Mouse (Mus musculus) 416B (cell line): ENCODE measurements at regions not wholly inside any gene's neighbourhood (a gene's known extent, or its start where the extent isn't known, plus 50 kb on each side); places are given as distances from the start of the nearest gene placed in this dataset.

Source experiments
- DNase-seq: peaks from one replicate; pipeline ENCODE4 v3.0.0; 2011; ENCODE audit warnings: low read depth

DNA sequence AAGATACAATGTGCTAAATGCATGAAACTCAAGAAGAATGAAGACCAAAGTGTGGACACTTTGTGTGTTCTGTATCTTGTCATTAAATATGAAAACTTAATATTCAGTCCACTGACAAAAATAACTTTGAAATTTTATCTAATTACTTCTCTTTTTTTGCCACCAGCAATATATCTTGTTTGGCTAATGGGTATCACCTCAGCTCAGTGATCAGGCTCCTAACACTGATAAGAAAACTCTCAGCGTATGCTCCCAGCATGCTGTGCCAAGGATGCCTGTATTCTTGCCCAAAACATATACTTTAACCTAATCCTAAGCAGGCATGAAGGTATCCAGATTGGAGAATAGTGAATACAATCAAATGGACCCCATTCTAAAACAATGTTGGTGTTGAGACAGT is 53.3 kb upstream of the Ptpn12 start:
- no peak for DNase-seq

DNA sequence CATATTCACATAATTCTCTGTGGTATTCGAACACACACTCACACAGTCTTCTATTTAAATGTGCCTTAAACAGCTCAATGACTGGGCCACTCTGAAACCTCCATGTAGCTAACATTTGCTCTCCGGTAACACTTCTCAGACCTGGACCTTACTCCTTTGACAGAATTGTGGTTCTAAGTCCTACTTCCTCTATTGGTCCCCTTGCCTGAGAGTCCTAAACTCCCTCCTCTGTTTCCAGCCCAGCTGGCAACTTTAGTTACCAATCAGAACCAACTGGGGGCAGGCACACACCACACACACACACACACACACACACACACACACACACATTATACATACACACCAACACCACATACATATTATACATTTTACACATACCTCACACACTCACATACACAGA is 57.7 kb upstream of the Ptpn12 start:
- DNase-seq: peak; percentile 11

DNA sequence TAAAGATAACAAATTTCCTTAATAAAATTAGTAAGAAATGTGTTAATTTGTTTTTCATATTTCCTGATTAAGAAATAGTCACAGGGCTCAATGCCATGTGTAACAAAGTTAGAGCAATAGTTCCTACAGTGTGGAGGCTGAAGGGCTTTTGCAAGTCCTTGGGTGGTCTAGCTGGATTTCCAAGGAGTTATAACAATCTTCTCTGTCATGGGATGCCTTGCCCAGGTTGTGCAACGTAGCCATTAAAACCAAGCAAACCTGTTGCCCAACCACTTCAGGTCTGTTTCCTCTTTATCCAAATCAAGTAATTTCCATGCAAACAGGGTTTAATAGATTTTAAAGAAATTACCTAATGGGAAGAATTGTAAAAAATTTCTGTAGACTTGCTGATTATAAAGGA is 59.8 kb upstream of the Ptpn12 start:
- DNase-seq: no peak

DNA sequence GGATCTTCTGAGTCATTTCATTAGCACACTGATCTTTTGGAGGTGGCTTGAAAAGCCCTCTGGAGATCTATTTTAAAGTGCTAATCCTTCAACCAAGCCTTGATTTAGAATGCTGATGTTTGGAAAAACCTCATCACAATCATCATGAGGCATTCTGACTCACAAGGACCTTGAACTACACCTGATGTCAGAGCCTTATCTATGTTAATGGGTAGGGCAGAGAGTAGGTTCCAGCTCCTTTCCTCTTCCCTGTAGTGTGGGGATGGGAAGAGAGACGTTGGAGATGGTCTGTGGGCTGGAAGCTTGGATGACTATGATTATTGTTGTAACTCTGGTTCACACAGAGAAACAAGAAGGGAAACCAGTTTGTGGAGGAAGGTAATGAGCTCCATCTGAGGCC is 63.0 kb upstream of the Gsap start:
- no peak for DNase-seq

DNA sequence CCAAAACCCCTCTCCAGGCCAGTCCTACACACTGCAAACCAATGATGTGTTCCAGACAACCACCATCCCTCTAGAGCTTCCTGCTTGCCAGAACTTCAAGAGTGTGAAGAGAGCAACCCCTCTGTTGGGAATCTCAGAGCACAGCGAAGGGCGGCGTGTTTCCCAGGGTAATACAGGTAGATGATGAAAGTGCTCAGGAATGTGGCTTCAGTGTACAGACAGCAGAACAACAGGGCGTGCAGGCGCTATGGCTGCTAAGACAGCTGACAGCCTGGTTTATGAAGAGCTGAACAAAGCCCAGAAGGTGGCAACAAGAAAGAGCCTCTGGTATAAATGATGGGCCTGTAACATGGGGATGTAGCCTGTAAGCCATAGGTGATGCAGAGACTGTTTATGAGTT is 61.0 kb upstream of the Gsap start:
- DNase-seq: no peak

DNA sequence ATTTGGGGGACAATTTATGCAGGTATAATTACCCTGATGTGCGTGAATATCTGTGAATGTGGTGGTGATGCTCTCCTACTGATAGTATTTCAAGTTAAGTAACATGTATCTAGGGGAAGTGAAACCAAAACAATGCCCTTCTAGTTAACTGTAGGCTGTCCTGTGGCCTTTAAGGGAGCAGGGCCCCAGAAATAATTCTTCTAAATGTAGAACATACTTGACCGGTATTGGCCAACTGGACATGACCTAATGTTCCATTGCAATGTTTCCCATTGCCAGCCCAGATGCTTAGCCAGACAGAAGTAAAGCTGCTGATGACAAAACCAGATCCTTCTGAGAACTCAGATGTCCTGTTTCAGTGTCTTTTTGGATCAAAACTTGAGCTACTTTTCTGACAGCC is 54.9 kb upstream of the Gsap start:
- DNase-seq: peak; percentile 11

DNA sequence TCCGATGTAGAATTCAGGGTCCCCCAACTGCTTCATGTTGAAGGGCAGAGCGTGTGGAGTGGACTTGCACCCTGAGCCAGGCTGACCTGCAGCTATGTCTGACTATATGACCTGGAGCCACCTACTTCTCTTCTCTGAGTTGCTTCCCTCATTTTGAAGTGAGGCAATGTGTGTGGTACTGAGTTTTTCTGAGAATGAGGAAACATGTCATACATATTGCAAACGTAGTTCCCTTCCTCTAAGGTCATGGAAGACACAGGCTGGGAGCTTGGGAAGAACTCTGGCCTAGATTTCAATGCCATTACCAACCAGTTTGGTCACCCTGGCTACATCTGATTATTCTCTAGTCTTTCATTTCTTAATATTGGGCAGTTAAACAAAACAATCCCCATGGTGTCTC is 54.1 kb upstream of the Gsap start:
- DNase-seq: peak; percentile 31

DNA sequence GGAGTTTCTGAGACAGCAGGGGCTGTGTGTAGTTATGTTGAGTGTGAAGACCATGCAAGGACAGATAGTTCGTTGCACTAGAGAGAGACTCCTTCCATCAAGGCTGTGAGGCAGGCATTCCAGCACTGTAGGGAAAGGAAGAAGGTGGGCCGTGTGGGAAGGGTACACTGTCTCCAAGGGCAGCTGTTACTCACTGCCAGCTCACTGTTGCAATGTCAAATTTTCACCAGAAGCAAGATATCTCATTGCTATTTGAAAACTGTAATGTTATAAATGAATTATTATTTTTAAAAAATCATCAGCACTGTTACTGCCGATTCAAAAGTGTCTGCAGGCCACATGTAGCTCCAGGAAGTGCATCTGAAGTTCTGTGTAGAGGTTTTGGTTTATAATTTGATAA is 50.6 kb upstream of the Gsap start:
- DNase-seq: no peak

DNA sequence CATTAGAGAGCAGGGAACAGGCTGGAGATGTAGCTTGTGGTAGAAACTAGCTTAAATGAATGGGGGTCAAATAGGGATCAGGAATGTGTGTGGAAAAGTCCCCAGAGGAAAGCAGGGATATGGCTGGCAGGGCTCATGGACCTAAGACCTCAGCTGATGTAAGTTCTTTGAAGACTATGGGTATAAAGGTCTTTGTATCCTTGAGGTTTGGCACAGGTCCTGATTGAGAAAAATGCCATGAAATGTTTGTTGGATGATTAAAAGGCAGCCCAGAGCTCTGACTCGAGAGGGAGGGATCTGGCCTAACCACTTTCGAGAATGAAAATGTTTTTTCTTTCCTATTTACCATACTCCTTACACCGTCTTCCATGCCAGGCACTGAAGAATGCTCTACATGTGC is 50.0 kb upstream of the Gsap start:
- DNase-seq: no peak
